Mouse (Mus musculus): ENCODE results near the gene Ppy.

DNA sequence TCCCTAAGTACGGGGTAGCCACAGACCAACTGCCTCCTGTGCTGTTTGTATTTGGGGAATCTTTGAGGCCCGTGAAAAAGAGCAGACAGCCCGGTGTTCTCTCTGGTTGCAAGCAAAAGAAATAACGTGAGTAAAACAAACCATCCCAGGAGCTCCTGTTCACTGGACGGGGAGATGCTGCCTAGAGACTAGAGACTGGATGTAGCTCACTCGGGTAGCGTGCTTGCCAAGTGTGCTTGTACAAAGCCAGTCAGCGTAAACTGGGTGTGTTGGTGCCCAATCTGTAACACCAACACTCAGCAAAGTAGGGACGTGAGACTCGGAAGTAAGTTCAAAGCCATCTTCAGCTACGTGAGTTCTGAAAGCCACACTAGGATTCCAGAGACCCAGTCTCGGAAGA, 48.4 kb downstream of the Ppy start:
- TF ChIP-seq CTCF (IDR thresholded peaks at IDR 0.05; ENCODE audit: low read depth, low read length): no peak
- TF ChIP-seq POLR2A (IDR thresholded peaks at IDR 0.05; ENCODE audit: insufficient read depth, low read length): no peak
- TF ChIP-seq EP300 (IDR thresholded peaks at IDR 0.05; ENCODE audit: insufficient read depth, low read depth, low read length): no peak

Data from ES-Bruce4 (cell line).